Mouse (Mus musculus) 3134 (cell line): ENCODE data around the gene Ipcef1.

Source experiments
- DNase-seq: peaks from one replicate; pipeline ENCODE4 v3.0.0-alpha.2; 2011; ENCODE audit warnings: low spot score; ENCODE audit not compliant: insufficient read length; ENCODE audit errors: extremely low read depth

The Ipcef1 gene

GRCm38 (mm10) chr10:6978733-6979132 lies 73.5 kb downstream of the Ipcef1 start:
- no peak for DNase-seq

- no peak for DNase-seq
Observed at GRCm38 (mm10) chr10:6977843-6978242, 74.4 kb downstream of the Ipcef1 start.

GRCm38 (mm10) chr10:6968334-6968733 lies 83.9 kb downstream of the Ipcef1 start:
- DNase-seq, result no peak

DNA sequence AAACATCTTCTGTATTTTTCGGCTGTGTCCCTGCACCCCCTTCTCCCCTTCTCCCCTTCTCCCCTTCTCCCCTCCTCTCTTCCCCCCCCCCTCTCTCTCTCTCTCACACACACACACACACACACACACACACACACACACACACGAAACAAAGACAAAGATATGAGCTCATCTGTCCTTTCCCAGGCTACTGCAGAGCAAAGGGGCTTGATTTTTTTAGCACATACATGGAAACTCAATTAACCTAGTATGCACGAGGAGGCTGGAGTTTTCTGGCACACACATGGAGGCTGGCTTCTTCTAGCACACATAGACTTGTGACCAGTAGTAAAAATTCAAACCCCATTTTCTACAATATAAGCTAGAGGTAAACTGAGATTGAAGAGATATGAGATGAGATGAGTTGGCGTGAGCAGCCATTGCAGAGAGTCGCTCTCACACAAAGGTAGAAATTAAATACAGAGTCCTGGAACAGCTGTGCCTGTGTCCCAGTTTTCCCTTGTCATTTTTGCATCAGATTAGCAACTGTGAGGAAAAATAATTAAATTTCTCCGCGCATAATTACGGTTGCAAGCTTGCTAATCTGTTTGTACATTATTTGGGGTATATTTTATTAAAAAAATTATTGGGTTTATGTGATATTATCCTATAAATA lies 84.6 kb downstream of the Ipcef1 start:
- no peak for DNase-seq

DNA sequence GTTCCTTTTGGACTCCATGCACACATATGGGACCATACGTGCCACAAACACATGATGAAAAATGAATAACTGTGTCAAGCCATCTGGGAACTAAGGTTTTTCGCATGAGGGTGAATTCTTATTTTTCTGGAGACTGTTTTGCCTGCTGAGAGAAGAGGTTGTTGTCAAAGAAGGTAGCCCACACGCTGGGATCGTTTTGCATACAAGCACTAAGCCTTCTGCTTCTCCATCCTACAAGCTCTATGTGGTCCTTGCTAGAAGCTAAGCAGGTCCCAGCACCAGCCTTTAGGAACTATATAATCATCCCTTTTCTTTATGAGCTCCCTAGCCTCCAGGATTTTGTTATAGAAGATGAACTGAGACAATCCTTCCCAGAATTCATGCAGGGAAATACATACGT lies 93.5 kb downstream of the Ipcef1 start:
- no peak for DNase-seq

GRCm38 (mm10) chr10:6956357-6956756 lies 95.9 kb downstream of the Ipcef1 start:
- no peak for DNase-seq

DNA sequence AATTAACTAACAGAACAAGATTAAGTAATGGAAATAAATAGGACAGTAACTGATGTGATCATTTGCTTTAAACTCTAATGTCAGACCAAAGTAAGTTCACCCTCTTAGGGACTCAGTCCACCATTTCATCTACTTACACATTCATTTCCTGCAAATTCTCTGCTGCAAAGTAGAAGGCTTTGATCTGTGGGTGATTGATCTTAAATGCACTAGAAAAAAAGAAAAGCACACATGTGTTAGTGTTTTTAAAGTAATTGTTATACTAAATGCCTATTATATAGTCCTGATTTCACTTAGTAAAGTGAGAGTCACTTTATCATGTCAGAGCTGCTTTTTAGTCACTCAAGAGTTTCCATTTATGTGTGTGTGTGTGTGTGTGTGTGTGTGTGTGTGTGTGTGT lies 97.7 kb downstream of the Ipcef1 start:
- DNase-seq, result no peak

DNA sequence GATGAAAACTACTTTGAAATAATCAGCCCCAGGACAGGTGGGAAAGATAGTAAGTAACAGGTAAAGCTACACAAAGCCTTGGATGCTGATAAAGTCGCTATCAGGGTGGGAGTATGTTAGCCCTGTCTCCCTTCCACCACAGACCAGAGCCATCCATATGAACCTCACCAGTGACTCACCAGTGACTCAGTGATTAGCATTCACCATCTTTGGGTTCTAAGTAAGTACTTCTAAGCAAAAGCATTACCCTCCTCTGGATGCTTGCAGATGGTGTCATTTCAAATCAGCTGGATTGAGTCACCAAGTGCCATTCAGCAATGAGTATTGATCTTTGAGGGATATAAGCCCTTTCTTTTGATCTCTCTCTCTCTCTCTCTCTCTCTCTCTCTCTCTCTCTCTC lies 99.2 kb downstream of the Ipcef1 start:
- no peak for DNase-seq

GRCm38 (mm10) chr10:6936671-6937425 lies 115.4 kb downstream of the Ipcef1 start:
- no peak for DNase-seq

DNA sequence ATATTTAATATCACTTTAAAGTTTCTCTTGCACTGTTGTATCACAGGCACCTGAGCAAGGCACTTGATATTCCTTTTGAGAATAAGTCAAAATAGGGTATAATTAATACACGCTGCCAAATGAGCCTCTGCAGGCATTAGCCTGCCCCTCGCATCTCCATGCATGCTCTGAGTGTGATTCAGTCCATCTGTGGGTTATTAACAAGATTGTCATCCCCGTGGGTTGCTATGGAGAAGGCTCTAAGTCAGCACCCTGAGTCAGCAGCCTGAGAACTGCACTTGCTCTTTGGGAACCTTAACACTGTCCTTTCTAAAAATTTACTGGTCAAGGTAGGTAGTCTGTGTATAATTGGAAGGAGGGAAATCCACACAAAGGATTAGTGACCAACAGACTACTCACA lies 117.5 kb downstream of the Ipcef1 start:
- DNase-seq, result no peak

DNA sequence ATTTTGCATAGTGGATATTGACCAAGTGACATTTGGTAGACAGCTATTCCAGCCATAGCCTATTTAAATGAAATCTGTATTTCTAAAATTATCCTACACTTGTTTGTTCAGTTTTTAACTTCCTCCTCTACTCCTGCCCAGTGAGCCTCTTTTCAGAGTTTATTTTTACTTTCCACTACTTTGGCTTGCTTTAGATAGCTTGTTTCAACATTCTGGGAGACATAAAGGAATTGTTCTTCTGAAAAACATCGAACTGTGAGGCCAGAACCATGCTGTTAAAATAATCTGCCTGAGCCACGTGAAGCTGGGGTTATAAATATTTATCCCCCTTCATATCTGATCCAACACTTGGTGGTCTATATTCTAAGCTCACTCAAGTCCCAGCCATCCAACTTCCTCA lies 121.4 kb downstream of the Ipcef1 start:
- no peak for DNase-seq

DNA sequence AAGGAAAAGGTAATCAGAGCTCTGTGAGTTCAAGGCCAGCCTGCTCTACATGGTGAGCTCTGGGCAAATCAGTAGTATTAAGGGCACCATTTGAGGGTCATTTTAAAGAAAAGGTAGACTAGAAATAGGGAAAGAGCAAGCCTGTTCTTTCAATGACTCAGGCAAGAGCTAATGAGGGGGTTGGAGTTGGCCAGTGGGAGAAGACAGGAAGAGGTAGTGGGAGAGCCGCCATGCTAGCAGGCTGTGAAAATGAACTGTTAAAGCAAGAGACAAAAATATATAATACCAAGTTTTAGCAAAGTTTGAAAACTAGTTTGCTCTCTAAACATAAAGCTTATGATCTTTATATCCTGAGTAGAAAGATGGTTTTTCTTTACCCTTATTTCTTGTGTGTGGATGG lies 121.9 kb downstream of the Ipcef1 start:
- DNase-seq, result no peak

DNA sequence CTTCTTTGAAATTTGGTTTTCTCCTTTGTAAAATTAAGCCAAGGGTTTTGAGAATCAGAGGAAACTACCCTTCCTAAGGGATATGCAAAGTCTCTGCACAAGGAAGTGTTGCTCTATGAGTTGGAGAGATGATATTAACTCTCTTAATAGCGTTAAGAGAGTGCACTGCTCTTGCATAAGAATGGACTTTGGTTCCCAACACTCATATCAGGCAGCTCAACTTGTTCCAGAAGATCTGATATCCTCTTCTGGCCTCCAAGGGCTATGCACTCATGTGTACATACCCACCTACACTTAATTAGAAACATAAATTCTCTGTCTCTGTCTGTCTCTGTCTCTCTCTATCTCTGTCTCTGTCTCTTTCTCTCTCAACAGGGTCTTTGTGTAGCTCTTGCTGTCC lies 123.4 kb downstream of the Ipcef1 start:
- no peak for DNase-seq

GRCm38 (mm10) chr10:6927600-6928223 lies 124.6 kb downstream of the Ipcef1 start:
- DNase-seq, result no peak

DNA sequence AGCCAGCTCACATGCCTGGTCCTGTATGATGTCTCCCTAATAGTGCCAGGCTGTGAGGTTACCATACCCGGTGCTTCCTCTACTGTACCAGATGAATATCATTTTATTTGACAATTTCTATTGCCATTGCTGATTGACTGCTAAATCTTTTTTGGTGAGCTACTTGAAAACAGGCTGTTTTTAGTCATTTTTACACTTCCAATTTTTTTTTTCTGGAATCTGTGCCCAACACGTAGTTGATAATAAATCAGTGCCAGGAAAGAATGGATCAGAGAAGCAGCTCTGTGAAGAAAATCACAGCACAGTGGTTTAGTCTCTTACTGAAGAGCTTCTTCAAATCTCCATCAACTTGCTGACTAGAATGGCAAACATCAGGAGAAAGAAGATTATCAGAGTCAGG lies 125.6 kb downstream of the Ipcef1 start:
- no peak for DNase-seq

DNA sequence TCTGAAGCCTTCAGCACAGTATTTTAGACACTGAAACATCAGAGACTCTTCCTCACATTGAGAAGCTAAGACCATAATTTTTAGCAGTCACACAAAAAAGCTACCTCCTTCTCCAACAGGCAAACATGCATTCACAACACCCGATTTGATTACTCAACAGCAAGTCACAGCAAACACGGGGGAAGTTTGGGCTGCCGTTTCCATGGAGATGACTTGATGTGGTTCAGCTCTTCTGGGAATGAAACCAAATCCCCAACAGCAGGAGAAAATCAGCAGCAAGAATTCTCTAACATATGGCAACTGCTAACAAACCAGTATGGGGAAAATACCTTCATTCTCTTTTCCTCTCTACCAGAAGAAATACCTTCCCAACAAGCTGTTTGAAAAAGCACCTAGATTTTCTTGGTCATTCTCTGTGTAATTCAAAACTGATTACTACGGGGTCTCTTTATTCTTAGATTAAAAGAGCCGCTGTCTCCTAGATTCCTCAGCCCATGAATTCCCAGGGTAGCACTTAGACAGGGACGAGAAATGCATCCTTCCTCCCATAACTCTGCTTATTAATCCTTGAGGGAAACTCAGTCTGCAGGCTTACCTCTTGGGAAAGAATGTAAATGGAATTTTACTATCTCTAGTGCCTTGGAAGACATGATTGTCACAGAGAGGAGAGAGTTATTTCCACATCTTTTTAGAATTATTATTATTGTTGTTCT lies 135.6 kb downstream of the Ipcef1 start:
- DNase-seq, result peak; percentile 31

- no peak for DNase-seq
Observed at GRCm38 (mm10) chr10:6915991-6916390, 136.3 kb downstream of the Ipcef1 start.

DNA sequence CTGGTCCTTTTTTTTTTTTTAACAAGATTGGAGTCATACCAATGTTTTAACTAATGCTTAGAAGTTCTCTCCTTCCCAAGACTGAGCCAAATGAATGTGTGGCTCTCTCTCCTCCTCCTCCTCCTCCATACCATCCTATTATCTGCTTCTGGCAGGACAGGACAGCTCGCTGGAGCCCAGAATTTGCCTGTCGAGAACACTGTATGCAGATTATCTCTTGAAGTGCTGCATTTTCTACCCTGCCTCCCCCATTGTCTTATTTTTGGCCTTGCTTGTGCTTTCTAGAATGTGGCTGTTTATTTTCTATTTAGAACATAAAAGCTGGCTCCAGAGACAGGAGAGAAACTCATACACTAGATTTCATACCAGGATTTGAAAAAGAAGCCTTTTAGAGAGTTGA lies 142.5 kb downstream of the Ipcef1 start:
- DNase-seq, result no peak

DNA sequence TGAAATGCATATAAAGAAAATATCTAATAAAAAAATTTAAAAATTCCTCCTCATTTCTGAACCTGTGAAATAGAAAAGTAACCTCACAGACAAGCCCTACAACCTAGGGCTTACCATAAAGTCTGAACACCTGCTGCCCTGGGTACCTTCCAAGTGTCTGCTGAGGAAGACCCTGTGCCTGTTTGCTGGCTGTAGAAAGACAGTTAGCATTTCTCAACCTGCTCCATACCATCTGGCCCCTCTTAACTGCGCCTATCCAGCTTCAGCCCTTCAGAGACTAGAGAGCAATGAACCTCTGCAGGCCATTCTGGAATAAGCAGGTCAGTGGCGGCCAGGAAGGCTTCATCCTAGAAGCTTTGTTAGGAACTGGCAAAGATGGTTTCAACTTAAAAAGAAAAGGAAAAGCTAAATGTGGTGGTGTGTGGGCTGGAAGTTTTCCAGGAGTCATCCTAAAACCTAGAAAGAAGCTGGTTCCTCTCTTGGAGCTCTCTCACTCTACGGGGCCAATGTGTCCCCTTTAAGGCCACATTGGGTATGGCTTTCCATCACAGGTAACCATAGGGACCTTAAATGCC lies 150.4 kb downstream of the Ipcef1 start:
- DNase-seq, result no peak

GRCm38 (mm10) chr10:6900126-6900525 lies 152.2 kb downstream of the Ipcef1 start:
- no peak for DNase-seq

- no peak for DNase-seq
Observed at GRCm38 (mm10) chr10:6896659-6897303, 155.5 kb downstream of the Ipcef1 start.
